Mouse (Mus musculus) cerebellum, adult 8-10 months (tissue): ENCODE results near the gene Cbx6.
"Not testable (repeated sequence)": the region's sequence is repeated elsewhere in the genome, so short reads cannot be mapped to it uniquely, and the experiment has no call there.

ENCODE experiments used
- DNase-seq: peaks from one replicate; pipeline ENCODE4 v3.0.0; 2022

Gene Cbx6

DNA sequence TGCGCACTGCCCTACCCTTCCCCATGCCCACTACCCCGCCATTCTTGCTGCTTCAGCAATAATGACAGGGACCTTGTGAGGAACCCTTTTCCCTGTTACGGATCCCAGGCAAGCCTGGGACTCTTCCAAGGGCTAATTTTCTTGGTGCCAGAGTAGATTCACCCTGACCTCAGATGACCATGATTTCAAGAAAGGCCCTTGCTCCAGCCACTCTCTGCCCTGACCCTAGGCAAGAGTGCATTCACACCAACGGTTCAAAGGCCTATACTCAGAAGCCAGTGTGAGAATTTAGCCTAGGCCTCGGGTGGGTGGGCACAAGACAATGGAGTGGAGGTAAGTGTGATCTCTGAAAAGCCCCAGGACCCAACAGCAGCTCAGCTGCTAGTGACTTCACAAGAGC is 5.1 kb downstream of the Cbx6 start:
- DNase-seq, result peak; percentile 43

DNA sequence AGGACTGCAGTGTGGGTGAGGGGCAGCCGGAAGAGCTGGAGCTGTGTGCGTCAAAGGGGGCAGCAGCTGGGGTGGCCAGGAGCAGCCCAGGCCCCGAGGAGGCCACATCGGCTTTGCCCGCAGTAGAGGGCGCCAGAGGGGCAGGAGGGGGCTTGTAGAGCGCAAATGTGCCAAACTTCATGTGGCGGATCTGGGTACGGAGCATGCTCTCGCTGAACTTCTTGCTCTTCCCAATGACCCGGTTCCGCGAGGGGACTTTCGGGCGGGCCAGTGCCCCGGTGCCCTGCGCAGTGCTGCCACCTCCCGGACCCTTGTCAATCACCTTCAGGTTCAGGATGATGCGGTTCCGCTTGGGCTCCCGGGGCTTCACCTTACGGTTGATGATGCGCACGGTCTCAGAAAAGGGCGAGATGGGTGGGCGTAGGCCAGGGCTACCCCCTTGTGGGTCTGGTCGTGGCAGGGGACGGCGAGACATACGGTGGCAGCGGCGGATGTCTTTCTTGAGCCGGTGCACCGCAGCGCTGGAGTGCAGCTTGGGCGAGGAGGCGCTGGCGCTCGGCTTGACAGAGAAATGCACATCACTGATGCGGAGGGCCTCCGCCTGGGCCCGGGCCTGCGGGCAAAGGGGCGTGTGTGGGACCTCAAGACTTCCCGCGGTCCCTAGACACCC is 6.0 kb downstream of the Cbx6 start:
- peak; percentile 75 for DNase-seq

GRCm38 (mm10) chr15:79827778-79828210 is 6.7 kb downstream of the Cbx6 start:
- no peak for DNase-seq

DNA sequence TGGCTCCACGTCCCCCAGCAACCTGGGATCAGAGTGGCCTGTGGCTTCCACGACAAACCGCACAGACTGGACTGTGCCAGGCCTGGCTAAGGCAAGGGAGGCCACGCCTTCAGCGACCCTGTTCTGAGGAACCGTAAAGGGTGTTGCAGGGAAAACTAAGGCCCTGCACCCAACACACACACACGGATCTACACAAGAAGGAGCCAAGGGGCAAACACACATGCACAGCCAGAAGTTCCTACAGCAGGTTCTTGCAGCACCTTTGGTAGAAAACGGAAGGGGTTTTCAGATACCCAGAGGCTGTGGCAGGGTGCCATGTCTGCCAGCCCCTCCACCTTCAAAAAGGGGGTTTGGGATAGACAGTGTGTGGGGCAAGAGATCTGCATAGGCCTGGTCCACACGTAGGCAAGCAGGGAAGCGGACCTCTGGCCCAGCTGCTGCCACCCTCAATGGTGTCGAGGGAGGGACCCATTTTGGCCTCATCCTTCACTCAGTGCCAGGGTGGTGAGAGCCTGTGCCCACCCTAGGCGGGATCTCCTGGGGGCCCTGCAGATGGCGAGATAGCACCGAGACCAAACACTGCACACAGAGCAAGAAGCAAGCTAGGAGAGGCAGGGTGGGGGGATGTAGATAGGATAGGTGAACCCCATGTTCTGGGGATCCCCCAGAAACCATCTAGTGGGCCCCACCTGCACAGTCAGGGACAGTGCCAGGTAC is 7.3 kb downstream of the Cbx6 start:
- DNase-seq, result peak; percentile 46

GRCm38 (mm10) chr15:79826221-79826935 is 8.1 kb downstream of the Cbx6 start:
- DNase-seq, result peak; percentile 49

GRCm38 (mm10) chr15:79825146-79825825 is 9.2 kb downstream of the Cbx6 start:
- DNase-seq, result peak; percentile 43

DNA sequence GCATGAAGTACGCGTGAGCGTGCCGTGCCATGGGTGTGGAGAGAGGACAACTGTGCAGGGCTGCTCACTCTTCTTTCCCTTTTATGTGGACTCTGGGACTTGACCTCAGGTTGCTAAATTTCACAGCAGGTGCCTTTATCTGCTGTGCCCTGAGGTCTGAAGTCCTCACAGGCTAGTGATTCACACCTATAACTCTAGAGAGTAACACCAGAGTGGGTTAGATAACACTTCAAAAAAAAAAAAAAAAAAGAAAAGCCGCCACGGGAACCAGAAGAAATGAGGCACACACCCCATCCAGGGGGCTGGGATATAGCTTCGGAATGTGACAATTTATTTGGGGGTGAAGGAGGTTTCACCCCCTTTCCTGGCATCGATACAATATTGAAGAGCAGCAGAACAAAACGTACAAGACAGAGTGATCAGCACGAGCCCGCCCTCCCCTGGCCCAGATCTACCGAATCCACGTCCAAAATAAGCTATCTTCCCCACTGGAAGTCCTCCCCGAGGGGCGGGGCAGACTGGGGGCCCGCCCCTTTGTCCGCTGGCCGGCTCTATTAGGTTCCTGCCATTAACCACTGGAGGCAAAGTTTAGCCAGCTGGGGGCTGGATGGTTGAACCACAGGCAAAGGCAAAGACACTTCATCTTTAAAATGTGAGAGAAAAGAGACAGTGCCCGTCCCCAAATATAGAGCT is 10.8 kb downstream of the Cbx6 start:
- peak; percentile 26 for DNase-seq

- peak; percentile 34 for DNase-seq
These were observed 12.0 kb downstream of the Cbx6 start for GRCm38 (mm10) chr15:79822265-79823199.

GRCm38 (mm10) chr15:79818325-79818724 is 16.2 kb downstream of the Cbx6 start:
- DNase-seq, result no peak

GRCm38 (mm10) chr15:79813666-79814258 is 20.7 kb downstream of the Cbx6 start:
- DNase-seq, result no peak

GRCm38 (mm10) chr15:79812840-79813239 is 21.6 kb downstream of the Cbx6 start:
- DNase-seq, result not testable (repeated sequence)

DNA sequence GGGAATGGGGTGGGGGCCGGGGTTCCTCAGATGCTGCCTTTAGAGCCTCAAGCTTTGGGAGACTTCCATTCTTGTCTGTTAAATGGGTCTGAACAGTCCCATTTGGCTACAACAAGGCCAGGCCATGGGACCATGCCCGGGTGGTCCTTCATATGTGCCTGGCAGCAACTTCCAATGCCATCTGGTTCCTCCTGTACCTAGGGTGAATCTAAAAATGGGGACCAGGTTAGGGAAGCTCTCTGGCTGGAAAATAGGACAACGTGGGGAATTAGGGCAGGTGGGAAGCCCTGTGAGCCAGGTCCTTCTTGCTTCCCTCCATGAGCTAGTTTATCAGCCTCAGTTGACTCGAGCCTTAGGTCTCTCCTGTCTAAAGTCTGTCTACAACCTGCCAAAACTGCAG is 23.5 kb downstream of the Cbx6 start:
- DNase-seq, result no peak

DNA sequence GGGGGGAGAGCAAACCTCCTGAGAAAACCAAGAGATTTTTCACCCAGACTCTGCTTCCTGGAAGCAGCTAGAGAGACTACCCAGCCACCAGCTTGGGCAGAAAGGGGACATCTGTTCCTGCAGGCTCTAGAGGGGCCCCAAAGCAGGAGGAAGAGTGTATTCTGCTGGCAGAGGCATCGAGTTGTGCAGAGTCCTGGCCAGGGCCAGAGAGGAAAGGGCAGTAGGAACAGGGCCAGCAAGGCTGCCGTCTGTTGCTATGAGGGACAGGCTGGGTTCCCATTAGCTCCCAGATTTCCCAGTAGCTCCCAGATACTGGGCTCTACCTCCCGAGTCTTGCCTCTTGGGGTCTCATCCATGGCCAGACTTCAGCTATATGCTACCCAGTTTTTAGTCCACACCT is 24.4 kb downstream of the Cbx6 start:
- DNase-seq, result peak; percentile 84

DNA sequence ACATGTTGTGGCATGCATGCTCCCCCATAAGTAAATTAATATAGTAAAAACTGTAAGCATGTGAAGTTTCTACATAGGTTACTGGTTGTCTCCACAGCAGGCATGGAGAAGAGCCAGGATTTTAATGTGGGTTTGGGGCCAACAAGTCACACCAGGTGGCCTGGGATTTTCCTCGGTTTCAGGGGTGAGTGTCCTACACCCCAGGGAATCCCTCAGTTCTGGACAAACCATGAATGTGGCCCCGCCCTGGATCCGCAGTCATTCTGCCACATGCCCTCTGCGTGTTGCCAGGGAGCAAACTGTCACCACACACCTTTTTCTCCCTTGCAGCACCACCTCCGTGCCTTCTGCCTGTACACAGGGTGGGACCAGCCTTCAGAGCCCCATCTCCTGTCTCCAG is 25.8 kb downstream of the Cbx6 start:
- no peak for DNase-seq

- no peak for DNase-seq
These were observed 26.4 kb downstream of the Cbx6 start for GRCm38 (mm10) chr15:79808114-79808513.

- no peak for DNase-seq
These were observed 27.4 kb downstream of the Cbx6 start for GRCm38 (mm10) chr15:79807050-79807449.

- DNase-seq, result no peak
These were observed 29.2 kb downstream of the Cbx6 start for GRCm38 (mm10) chr15:79805246-79805645.

- DNase-seq, result peak; percentile 75
These were observed 30.0 kb downstream of the Cbx6 start, which contains the start of gene Nptxr for GRCm38 (mm10) chr15:79804352-79805071. Gene Nptxr, minus strand, starts transcription at chr15:79804766.

GRCm38 (mm10) chr15:79803533-79804351 is 30.7 kb downstream of the Cbx6 start:
- peak; percentile 50 for DNase-seq
